Mouse (Mus musculus) midbrain, embryonic 15.5 days (tissue): ENCODE data around the gene Plxna2. TPM values are rescaled to one million over a fixed set of nuclear protein-coding genes. Genes with fewer than 3 reads are reported as not detected.

Experiments used
- ATAC-seq: fragments of 200-750 bp; cut with Nextera tagmentation; replicated peaks from 2 replicates; pipeline ENCODE4 v1.8.0; 2017; ENCODE audit warnings: moderate TSS enrichment
- H3K27ac ChIP-seq: fragments of 300-500 bp; sonication (generic); 2 replicates; pipeline ENCODE4 v1.5.1; 2015; ENCODE audit warnings: mild to moderate bottlenecking, inconsistent platforms
- H3K27me3 ChIP-seq: fragments of 300-500 bp; sonication (generic); replicated peaks from 2 replicates; pipeline ENCODE4 v1.6.1; 2015; ENCODE audit warnings: inconsistent platforms
- H3K36me3 ChIP-seq: fragments of 300-500 bp; sonication (generic); replicated peaks from 2 replicates; pipeline ENCODE4 v1.6.1; 2015; ENCODE audit warnings: inconsistent platforms
- H3K4me1 ChIP-seq: fragments of 300-500 bp; sonication (generic); 2 replicates; pipeline ENCODE4 v1.6.1; 2015; ENCODE audit warnings: inconsistent platforms
- H3K4me2 ChIP-seq: fragments of 300-500 bp; sonication (generic); 2 replicates; pipeline ENCODE4 v1.6.1; 2015; ENCODE audit warnings: inconsistent platforms, mild to moderate bottlenecking, moderate library complexity
- H3K4me3 ChIP-seq: fragments of 300-500 bp; sonication (generic); 2 replicates; pipeline ENCODE4 v1.5.1; 2015; ENCODE audit warnings: mild to moderate bottlenecking, inconsistent platforms
- H3K9ac ChIP-seq: fragments of 300-500 bp; sonication (generic); 2 replicates; pipeline ENCODE4 v1.6.1; 2015; ENCODE audit warnings: mild to moderate bottlenecking, inconsistent platforms
- H3K9me3 ChIP-seq: fragments of 300-500 bp; sonication (generic); 2 replicates; pipeline ENCODE4 v1.6.1; 2016; ENCODE audit warnings: inconsistent platforms
- WGBS: fragments of 180-500 bp; shearing (Covaris S2); methylation state at CpG from one replicate; pipeline ENCODE4 v1.1.7; 2015; ENCODE audit warnings: mixed read lengths; 5-methylcytosine and 5-hydroxymethylcytosine counted together
- polyA plus RNA-seq: library from polyadenylated mRNA; unstranded; fragments of >200 nt; fragmentation: Nextera tagmentation; extraction: Ambion mirVana; gene quantifications from 2 replicates; pipeline ENCODE4 v1.2.1, GENCODE M21; 2015

Gene Plxna2
- polyA plus RNA-seq, 1 experiment from 2014 or later, result 22.4 TPM

GRCm38 (mm10) chr1:194626109-194626508, 8.1 kb downstream of the Plxna2 start:
- H3K9ac ChIP-seq, result no peak overlapping the region
- no peak overlapping the region for H3K4me3 ChIP-seq
- no peak overlapping the region for H3K4me2 ChIP-seq

GRCm38 (mm10) chr1:194627286-194627685, 9.3 kb downstream of the Plxna2 start:
- no peak overlapping the region for H3K4me3 ChIP-seq
- H3K27me3 ChIP-seq, result no peaks in the 10 kb centered on the region
- no peaks in the 10 kb centered on the region for H3K9me3 ChIP-seq
- no peak overlapping the region for H3K27ac ChIP-seq
- no peak for ATAC-seq
- no peaks in the 10 kb centered on the region for H3K36me3 ChIP-seq
- no peak overlapping the region for H3K4me2 ChIP-seq
- peaks cover 75% of the 10 kb centered on the region for H3K4me1 ChIP-seq
- no peak overlapping the region for H3K9ac ChIP-seq

More at GRCm38 (mm10) chr1:194626109-194626508, 8.1 kb downstream of the Plxna2 start:
- no peaks in the 10 kb centered on the region for H3K9me3 ChIP-seq
- H3K36me3 ChIP-seq, result no peaks in the 10 kb centered on the region
- no peaks in the 10 kb centered on the region for H3K27me3 ChIP-seq
- WGBS, result 83% methylated on average over 2 of the region's 2 CpGs
- no peak for ATAC-seq
- H3K4me1 ChIP-seq, result peaks cover 86% of the 10 kb centered on the region
- H3K27ac ChIP-seq, result no peak overlapping the region

- 15% methylated on average over 2 of the region's 2 CpGs for WGBS
- Histone ChIP-seq H3K9me3 (no peaks in the 10 kb centered on the region), H3K27me3 (no peaks in the 10 kb centered on the region), H3K4me2 (no peak overlapping the region), H3K9ac (no peak overlapping the region), H3K4me3 (no peak overlapping the region), H3K36me3 (no peaks in the 10 kb centered on the region), H3K27ac (no peak overlapping the region), H3K4me1 (peaks cover 55% of the 10 kb centered on the region)
- ATAC-seq, result peak; percentile 71
Observed at GRCm38 (mm10) chr1:194629135-194629689, 11.2 kb downstream of the Plxna2 start.

- 23% methylated on average over 1 of the region's 1 CpGs for WGBS
- H3K4me1 ChIP-seq, result peaks cover 47% of the 10 kb centered on the region
- H3K9me3 ChIP-seq, result no peaks in the 10 kb centered on the region
- no peak overlapping the region for H3K27ac ChIP-seq
- H3K36me3 ChIP-seq, result no peaks in the 10 kb centered on the region
- no peak overlapping the region for H3K4me2 ChIP-seq
- no peak for ATAC-seq
- H3K27me3 ChIP-seq, result no peaks in the 10 kb centered on the region
- H3K9ac ChIP-seq, result no peak overlapping the region
- no peak overlapping the region for H3K4me3 ChIP-seq
Observed at GRCm38 (mm10) chr1:194630498-194631056, 12.6 kb downstream of the Plxna2 start.

- 24% methylated on average over 1 of the region's 1 CpGs for WGBS
- Histone ChIP-seq H3K4me3 (no peak overlapping the region), H3K9me3 (no peaks in the 10 kb centered on the region), H3K27ac (no peak overlapping the region), H3K36me3 (no peaks in the 10 kb centered on the region), H3K27me3 (no peaks in the 10 kb centered on the region), H3K4me1 (peaks cover 40% of the 10 kb centered on the region), H3K4me2 (no peak overlapping the region), H3K9ac (no peak overlapping the region)
- no peak for ATAC-seq
Observed at GRCm38 (mm10) chr1:194631574-194631973, 13.6 kb downstream of the Plxna2 start.

GRCm38 (mm10) chr1:194632029-194632428, 14.0 kb downstream of the Plxna2 start:
- H3K4me3 ChIP-seq, result no peak overlapping the region
- WGBS, result 98% methylated on average over 1 of the region's 1 CpGs
- no peaks in the 10 kb centered on the region for H3K36me3 ChIP-seq
- H3K9me3 ChIP-seq, result no peaks in the 10 kb centered on the region
- H3K27me3 ChIP-seq, result no peaks in the 10 kb centered on the region
- H3K27ac ChIP-seq, result no peak overlapping the region
- no peak overlapping the region for H3K9ac ChIP-seq
- no peak overlapping the region for H3K4me2 ChIP-seq
- no peak for ATAC-seq
- H3K4me1 ChIP-seq, result peaks cover 40% of the 10 kb centered on the region

- no peaks in the 10 kb centered on the region for H3K27me3 ChIP-seq
- no peaks in the 10 kb centered on the region for H3K36me3 ChIP-seq
- H3K27ac ChIP-seq, result no peak overlapping the region
- H3K4me2 ChIP-seq, result no peak overlapping the region
- H3K4me1 ChIP-seq, result peaks cover 21% of the 10 kb centered on the region
- no peak overlapping the region for H3K9ac ChIP-seq
- 70% methylated on average over 1 of the region's 1 CpGs for whole genome bisulfite sequencing
- H3K9me3 ChIP-seq, result no peaks in the 10 kb centered on the region
- H3K4me3 ChIP-seq, result no peak overlapping the region
- no peak for ATAC-seq
Observed at GRCm38 (mm10) chr1:194635411-194635810, 17.4 kb downstream of the Plxna2 start.

- 83% methylated on average over 3 of the region's 3 CpGs for WGBS
- H3K9ac ChIP-seq, result no peak overlapping the region
- no peak overlapping the region for H3K27ac ChIP-seq
- H3K9me3 ChIP-seq, result no peaks in the 10 kb centered on the region
- no peak overlapping the region for H3K4me3 ChIP-seq
- no peak overlapping the region for H3K4me2 ChIP-seq
- H3K27me3 ChIP-seq, result no peaks in the 10 kb centered on the region
- peaks cover 16% of the 10 kb centered on the region for H3K4me1 ChIP-seq
- H3K36me3 ChIP-seq, result no peaks in the 10 kb centered on the region
- no peak for ATAC-seq
Observed at GRCm38 (mm10) chr1:194635942-194636341, 17.9 kb downstream of the Plxna2 start.

GRCm38 (mm10) chr1:194637391-194638304, 19.6 kb downstream of the Plxna2 start:
- no peak overlapping the region for H3K9ac ChIP-seq
- H3K4me3 ChIP-seq, result no peak overlapping the region
- no peak overlapping the region for H3K4me2 ChIP-seq
- H3K9me3 ChIP-seq, result no peaks in the 10 kb centered on the region
- H3K36me3 ChIP-seq, result no peaks in the 10 kb centered on the region
- 11% methylated on average over 5 of the region's 5 CpGs for WGBS
- peak; percentile 77 for ATAC-seq
- H3K27me3 ChIP-seq, result no peaks in the 10 kb centered on the region
- peaks cover 21% of the 10 kb centered on the region for H3K4me1 ChIP-seq
- H3K27ac ChIP-seq, result no peak overlapping the region

GRCm38 (mm10) chr1:194641601-194642301, 23.7 kb downstream of the Plxna2 start:
- H3K9ac ChIP-seq, result no peak overlapping the region
- no peaks in the 10 kb centered on the region for H3K27me3 ChIP-seq
- ATAC-seq, result no peak
- H3K4me3 ChIP-seq, result no peak overlapping the region
- H3K4me2 ChIP-seq, result no peak overlapping the region
- no peak overlapping the region for H3K27ac ChIP-seq
- H3K4me1 ChIP-seq, result peaks cover 16% of the 10 kb centered on the region
- no peaks in the 10 kb centered on the region for H3K36me3 ChIP-seq
- WGBS, result 71% methylated on average over 5 of the region's 5 CpGs
- H3K9me3 ChIP-seq, result no peaks in the 10 kb centered on the region

GRCm38 (mm10) chr1:194642302-194642787, 24.3 kb downstream of the Plxna2 start:
- Histone ChIP-seq H3K9me3 (no peaks in the 10 kb centered on the region), H3K27me3 (no peaks in the 10 kb centered on the region), H3K9ac (no peak overlapping the region), H3K4me3 (no peak overlapping the region), H3K4me1 (peaks cover 11% of the 10 kb centered on the region), H3K4me2 (no peak overlapping the region), H3K27ac (no peak overlapping the region), H3K36me3 (no peaks in the 10 kb centered on the region)
- ATAC-seq, result no peak
- 68% methylated on average over 1 of the region's 1 CpGs for WGBS

GRCm38 (mm10) chr1:194643930-194644329, 25.9 kb downstream of the Plxna2 start:
- WGBS, result 93% methylated on average over 6 of the region's 6 CpGs
- no peak overlapping the region for H3K9ac ChIP-seq
- H3K4me2 ChIP-seq, result no peak overlapping the region
- H3K4me1 ChIP-seq, result 0 out of 2 replicates have a peak, but pooled peaks cover 8% of the 10 kb centered on the region
- H3K4me3 ChIP-seq, result no peak overlapping the region
- ATAC-seq, result no peak
- H3K36me3 ChIP-seq, result no peaks in the 10 kb centered on the region; the same call in 1 of the 2 replicates
- no peaks in the 10 kb centered on the region for H3K27me3 ChIP-seq
- H3K27ac ChIP-seq, result no peak overlapping the region
- no peaks in the 10 kb centered on the region for H3K9me3 ChIP-seq
